Mouse (Mus musculus) left cerebral cortex, postnatal 10 days (tissue): Measurements from ENCODE around the gene Ptprh. TPM values are rescaled to one million over a fixed set of nuclear protein-coding genes. Genes with fewer than 3 reads are reported as not detected.
"Not testable (repeated sequence)": the region's sequence is repeated elsewhere in the genome, so short reads cannot be mapped to it uniquely, and the experiment has no call there.

Experiments
- DNase-seq, 2 experiments: peaks; one replicate each; pipeline ENCODE4 v3.0.0; 2021 to 2022; ENCODE audit warnings: low spot score in 2 of 2, mixed read lengths in 1 of 2; ENCODE audit errors: extremely low spot score in 1 of 2
- intact Hi-C: fragments of 180-260 bp; cut with DNase I; formaldehyde crosslinking; loops from one replicate; pipeline ENCODE4 v1.15.1; 2025
- total RNA-seq, 2 experiments: library from RNA; stranded (reverse); gene quantifications; 2 replicates each; pipeline ENCODE4 v1.2.3; 2021

Gene Ptprh
- total RNA-seq, 2 experiments from 2014 or later, result 1.0 to 1.6 TPM

DNA sequence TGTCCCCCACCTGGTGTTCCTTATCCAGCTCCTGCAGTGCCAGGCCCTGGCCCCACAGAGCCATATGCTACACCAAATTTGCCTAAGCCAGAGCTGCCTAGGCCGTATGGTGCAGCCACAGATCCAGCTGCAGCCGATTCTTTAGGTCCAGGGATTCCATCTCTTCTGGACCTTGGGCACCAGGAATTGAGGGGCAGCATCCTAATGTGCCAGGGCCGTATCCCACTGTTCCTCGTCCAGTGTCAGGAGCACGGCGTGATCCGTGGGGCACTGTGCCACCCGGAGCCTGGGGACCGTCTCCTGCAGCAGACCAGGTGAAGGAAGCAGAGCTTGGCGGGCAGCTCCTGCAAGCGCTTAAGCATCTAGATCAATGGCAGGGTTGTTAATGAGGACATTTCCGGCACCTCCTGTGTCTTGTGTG, 8.1 kb upstream of the Ptprh start:
- intact Hi-C loops, result no loop called here
- no peak for DNase-seq

DNA sequence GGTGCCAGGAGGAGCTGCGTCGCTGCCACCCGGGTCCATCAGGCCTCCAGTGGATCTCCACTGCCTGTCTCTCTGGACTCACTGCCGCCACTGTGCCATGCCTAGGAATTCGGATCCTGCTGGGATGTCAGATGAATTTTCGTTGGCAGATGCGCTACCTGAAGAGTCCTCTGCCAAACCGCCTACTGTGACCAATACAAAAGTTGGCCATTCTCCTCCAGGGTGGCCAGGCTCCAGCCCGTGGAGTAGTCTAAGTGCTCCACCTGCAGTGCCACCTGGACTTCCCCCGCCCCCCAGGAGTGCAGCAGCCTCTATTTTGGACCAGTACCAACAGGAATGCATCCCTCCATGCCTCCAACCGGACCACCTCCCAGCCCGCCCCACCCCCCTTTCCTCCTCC, 7.7 kb upstream of the Ptprh start:
- no peak for DNase-seq
- intact Hi-C loops, result no loop called here

DNA sequence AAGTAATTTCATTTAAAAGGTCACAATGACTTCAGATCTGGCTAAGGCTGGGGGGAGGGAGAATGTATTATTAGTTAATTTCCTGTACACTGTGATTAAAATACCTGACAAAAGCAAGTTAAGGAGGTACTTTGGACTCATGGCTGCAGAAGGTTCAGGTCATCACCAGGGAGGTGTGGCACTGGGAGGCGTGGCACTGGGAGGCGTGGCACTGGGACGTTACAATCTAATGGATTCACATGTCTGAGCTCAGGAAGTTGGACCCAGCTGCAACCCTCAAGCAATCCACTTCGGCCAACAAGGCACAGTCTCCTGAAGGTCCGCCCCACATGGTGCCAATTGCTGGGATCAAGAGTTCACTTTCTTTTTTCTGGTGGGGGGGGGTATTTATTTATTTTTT, 4.2 kb upstream of the Ptprh start:
- intact Hi-C loops, result no loop called here
- no peak for DNase-seq

DNA sequence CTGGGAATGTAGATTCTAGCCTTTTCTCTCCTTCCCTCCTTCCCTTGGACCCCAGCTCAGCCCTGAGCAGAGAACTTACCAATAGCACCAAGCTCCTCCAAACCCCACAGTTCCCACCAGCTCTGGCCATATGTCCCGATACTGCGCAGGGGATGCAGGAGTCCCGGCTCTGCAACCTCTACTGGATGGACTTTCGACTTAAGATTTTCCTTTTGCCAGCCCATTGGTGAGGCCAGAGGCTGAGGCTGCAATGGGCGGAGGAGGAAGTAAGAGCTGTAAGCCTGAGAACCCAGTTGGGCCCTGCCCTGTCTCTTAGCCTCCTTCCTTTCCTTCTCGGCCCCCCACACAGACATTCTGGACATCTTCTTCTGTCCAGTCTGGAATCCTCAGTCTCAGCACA, 872 bp downstream of the Ptprh start:
- DNase-seq, result no peak
- intact Hi-C loops, result loop anchor here (5.0 kb wide), 1 partner anchor 41 kb away; no protein-coding TSS in a partner anchor

DNA sequence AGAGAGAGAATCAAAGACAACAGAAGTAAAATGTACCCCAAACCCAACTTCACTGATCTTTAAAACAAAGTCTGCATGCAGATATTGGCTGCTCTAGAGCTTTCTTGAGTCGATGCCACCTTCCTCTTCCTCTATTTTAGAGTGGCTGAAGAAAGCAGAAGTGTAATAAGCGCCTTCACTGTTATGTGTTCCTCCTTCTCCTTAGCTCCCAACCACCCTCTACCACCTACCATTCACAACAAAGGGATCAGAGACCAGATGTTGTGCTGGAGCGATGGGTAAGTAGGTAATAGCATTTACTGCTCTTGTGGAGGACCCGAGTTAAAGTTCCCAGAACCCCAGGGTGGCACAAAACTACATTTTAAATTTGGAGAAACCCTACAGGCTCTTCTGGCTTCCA, 6.8 kb downstream of the Ptprh start:
- intact Hi-C loops, DNase-seq: not testable (repeated sequence)

DNA sequence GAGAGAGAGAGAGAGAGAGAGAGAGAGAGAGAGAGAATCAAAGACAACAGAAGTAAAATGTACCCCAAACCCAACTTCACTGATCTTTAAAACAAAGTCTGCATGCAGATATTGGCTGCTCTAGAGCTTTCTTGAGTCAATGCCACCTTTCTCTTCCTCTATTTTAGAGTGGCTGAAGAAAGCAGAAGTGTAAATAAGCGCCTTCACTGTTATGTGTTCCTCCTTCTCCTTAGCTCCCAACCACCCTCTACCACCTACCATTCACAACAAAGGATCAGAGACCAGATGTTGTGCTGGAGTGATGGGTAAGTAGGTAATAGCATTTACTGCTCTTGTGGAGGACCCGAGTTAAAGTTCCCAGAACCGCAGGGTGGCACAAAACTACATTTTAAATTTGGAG, 22.4 kb downstream of the Ptprh start:
- DNase-seq, intact Hi-C loops: not testable (repeated sequence)

DNA sequence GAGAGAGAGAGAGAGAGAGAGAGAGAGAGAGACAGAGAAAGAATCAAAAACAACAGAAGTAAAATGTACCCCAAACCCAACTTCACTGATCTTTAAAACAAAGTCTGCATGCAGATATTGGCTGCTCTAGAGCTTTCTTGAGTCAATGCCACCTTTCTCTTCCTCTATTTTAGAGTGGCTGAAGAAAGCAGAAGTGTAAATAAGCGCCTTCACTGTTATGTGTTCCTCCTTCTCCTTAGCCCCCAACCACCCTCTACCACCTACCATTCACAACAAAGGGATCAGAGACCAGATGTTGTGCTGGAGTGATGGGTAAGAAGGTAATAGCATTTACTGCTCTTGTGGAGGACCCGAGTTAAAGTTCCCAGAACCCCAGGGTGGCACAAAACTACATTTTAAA, 31.5 kb downstream of the Ptprh start:
- intact Hi-C loops, result not testable (repeated sequence)

DNA sequence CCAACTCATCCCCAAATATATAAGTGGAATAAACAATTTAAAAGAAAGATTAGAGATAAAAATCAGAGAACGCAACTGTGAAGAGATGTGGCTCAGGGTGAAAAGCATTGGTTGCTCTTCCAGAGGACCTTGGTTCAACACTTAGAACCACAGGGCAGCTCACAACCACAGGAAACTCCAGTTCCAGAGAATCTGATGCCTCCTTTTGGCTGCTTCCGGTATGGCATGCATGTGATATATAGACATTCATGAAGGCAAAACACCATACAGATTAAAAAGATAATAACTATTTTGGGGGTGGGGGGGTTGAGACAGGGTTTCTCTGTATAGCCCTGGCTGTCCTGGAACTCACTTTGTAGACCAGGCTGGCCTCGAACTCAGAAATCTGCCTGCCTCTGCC, 41.2 kb downstream of the Ptprh start:
- no peak for DNase-seq
- intact Hi-C loops, result loop anchor here (5.0 kb wide), 1 partner anchor 40 kb away; the partner anchor contains the start of gene Ptprh

More for the DNA sequence above, 31.5 kb downstream of the Ptprh start:
- DNase-seq, result not testable (repeated sequence)

DNA sequence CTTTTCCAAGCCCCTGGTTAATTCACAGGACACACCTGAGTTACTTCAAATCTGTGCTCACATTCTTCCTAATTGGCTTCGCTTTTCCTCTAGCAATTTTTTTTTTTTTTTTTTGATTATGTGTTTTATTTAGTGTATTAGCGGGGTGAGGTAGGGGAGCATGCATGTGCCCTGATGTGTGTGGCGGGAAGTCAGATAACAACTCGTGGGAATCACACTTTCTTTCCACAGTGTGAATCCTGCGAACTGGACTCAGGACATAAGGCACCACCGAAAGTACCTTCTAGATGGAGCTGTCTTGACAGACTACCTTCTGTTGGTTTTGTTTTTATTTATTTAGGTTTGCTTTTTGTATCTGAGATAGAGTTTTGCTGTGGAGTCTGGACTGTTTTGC, 46.7 kb downstream of the Ptprh start:
- no peak for DNase-seq
- intact Hi-C loops, result loop anchor here (5.0 kb wide), 1 partner anchor 240 kb away; no protein-coding TSS in a partner anchor

DNA sequence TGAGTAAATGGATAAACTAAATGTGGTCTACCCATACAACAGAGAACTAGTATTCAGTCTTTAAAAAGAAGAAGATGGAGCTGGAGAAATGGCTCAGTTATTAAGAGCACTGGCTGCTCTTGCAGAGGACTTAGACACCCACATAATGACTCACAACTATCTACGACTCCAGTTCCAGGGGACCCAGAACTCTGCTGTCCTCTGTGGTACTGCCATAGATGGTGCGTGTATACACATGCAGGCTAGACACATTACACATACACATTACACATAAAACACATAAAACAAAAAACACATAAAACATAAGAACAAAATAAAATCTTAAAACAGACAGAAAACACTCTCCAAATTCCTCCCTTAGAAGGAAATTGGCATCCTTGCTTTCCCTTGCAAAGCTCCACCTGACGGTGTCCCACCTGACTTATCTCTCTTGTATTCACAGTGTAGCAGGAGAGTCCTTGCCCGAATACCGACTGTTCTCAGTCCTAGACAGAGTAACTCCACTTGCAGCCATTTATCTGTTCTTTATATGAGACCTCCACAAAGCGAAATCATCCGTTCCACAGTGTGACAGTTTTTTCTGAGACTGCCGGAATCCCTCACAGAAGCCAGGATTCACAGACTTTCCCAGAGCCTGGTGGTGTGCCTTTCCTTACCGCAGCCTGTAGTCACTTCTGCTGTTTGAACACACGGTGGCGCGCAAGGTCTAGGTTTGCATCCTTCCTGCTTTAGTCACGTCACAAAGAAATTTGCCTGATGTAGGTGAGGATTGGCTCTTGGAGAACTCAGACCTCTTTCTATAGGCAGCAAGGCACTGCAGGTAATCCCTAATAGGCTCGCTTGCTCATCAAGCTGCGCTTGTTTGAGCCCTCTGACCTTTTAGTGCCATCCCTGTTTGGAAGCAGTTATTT, 47.3 kb downstream of the Ptprh start:
- intact Hi-C loops, result loop anchor here (5.0 kb wide), 1 partner anchor 241 kb away; no protein-coding TSS in a partner anchor
- DNase-seq, result peak; percentile 77 to 80

DNA sequence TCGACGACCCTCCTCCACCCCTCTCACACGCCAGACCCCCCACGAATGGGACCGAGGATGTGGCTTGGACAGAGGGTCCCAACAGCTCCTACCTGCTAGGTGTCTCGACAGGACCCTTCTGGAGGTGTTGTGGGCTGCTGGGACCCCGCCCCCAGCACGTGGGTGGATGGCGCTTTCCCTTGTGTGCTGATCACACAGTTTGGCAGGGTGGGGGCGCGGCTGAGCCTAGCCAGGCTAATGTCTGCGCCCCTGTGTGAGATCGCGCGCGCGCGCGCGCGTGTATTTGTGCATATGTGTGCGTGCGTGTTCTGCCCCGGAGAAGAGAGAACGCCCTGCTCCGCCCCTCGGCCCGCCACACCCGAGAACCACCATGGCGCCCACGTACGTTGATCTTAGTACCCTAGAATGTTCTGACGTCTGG, 56.6 kb downstream of the Ptprh start, which contains the start of gene Syt5:
Gene Syt5, minus strand, starts transcription at position 321 of the 421 bp plus-strand sequence.
- peak; percentile 66 to 83 for DNase-seq
- intact Hi-C loops, result no loop called here

DNA sequence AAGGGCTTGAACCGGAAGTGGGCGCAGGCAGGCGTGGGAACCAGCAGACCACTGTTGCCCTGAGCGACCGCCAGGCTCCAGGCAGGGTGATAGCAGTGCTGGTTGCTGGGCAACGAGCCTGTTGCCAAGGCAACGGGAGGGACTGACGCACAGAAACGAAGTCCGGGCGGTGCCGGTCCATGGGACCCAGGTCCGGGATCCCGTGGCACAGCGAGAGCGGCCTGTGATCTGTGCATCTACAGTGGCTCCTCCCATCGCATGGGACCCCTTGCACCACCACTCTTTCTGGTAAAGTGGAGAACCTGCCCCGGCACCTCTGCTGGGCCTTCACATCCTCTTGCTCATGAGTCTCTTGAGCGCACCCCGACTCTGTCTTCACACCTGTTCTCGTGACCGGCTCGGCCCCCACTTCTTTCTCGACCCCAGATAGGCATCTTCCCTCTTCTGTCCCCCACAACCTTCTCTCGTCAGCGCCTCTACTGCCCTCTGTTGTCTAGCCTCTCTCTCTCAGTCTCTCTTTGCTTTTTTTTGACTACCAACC, 57.2 kb downstream of the Ptprh start:
- intact Hi-C loops, result no loop called here

DNA sequence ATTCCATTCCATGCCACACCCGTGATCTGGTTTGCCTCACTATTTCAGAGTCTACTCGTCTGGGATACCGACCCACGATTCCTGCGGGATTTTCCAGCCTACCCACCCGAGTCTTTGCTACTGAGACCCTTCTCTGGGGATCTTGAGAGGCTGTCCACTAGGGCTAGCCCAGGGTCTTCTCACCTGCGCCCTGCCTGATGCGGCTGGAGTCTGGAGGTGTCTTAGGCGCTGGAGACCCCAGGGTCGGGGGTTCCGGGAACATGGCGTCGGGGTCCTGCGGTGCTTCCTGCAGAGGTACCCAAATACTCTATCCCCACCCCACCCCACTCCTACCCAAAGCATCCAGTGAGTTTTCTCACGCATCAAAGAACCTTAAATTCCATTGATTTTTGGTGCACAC, 57.8 kb downstream of the Ptprh start:
- peak in 1 of 2 experiments; percentile 53 for DNase-seq
- intact Hi-C loops, result no loop called here

More for the DNA sequence above, 57.2 kb downstream of the Ptprh start:
- peak; percentile 96 for DNase-seq

DNA sequence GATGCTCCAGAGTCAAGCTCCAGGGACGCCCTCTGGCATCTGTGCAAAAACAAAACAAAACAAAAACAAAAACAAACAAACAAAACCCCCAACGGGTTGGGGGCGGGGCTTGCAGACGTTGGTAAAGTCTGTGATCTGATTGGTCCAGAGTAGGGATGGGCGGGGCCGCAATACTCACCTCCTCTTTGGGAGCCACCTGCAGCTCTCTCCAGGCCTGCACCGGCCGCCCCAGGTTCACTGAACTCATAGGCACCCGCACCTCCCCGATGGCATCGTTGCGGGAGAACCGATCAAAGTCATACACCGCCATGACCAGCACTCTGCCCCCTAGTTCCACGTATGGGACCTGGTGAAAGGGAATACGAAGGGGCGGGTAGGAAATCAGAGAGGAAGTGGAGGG, 61.8 kb downstream of the Ptprh start:
- no peak for DNase-seq
- intact Hi-C loops, result no loop called here

DNA sequence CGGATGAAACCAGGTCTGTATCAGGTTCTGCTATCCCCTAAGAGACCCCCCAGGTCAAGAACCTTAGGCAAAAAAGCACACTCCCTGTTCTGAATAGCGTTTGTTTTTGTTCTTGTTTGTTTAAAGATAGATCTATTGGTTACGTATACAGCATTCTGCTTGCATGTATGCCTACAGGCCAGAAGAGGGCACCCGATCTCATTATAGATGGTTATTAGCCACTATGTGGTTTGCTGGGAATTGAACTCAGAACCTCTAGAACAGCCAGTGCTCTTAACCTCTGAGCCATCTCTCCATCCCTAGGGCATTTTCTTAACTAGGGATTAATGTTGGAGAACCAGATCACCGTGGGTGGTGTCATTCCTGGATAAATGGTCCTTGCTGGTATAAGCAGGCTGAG, 62.5 kb downstream of the Ptprh start:
- DNase-seq, result no peak
- intact Hi-C loops, result no loop called here

DNA sequence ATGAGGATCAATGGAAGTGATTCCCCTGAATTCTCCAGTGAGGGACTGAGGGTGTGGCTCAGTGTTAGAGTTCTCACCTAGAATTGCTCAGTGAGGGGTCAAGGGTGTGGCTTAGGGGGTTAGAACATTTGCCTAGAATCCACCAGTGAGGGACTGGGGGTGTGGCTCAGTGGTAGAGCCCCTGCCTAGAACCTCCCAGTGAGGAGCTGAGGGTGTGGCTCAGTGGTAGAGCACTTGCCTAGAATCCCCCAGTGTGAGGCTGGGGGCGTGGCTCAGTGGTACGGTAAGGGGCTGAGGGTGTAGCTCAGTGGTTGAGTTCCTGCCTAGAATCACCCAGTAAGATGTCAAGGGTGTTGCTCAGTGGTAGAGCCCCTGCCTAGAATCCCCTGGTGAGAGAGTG, 64.8 kb downstream of the Ptprh start:
- intact Hi-C loops, result no loop called here
- no peak for DNase-seq

DNA sequence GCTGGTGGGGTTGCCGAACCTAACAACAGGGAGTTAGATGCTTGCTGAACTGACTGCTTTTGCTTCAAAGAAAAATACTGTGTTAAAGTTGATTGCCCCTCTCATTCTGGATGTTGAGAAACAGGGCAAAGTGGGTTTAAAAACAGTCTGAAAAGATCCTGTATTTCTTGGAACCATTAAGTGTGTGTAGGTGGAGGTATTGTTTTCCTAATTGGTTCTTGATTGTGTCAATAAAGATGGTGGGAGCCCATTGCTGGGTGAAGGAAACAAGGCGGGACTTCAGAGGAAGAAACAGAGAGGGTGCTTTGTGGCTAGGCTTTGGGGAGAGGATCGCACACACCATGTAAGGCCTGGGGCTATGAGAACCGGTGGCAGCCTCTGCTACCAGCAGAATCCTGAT, 66.7 kb downstream of the Ptprh start:
- intact Hi-C loops, result no loop called here
- no peak for DNase-seq

DNA sequence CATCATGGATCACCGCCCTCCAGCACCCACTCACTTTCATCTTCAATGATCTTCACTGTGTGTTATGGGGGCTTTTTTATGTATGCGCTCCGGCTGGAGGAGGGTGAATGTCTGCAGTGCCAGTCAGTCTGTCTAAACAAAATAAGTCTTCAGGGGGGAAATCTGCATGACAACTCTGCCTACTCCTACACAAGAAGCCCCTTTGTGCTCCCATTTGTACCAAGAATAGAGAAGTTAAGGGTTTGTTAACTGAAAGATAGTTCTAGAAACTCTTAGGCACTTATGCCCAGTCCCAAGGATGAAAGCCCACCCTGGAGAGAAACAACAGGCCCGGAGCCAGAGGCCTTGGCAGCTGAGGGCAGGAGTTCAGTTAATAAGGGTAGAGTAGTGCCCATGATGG, 67.5 kb downstream of the Ptprh start:
- intact Hi-C loops, result no loop called here
- no peak for DNase-seq

DNA sequence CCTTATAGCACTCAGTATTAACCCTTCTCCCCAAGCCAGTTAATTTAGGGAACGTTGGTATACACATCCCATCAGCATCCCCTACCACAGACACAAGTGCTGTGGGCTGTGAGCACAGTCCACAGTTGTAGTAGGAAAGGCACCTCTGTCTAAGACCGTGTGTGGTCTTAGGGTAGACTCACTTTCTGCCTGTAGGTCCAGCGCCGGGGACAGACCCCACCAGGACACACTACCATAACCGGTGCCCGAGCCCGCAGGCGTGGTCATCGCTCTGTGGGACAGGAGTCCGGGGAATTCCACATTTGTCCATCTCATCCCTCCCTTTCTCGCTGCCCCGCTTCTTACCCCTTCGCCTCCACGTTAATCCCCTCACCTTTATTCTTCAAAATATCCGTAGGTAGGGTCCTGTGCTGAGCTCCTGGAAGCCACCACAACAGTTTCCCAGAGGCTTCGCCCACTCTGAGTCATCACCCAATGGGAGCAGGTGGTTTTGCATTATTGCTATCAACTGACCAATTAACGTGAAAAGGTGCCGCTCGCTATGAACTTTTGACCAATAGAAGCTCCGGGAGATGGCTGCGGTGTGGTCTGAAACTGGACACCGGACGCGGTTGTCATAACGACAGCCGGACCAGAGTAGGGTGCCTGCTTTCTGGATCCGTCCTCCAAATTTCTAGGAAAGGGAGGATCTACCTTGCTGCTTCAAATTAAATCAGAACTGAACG, 71.7 kb downstream of the Ptprh start, which contains the start of gene Dnaaf3:
Gene Dnaaf3, minus strand, starts transcription at position 449 of the 725 bp plus-strand sequence.
- peak; percentile 26 to 74 for DNase-seq
- intact Hi-C loops, result no loop called here
